In genomic region chr4:126256131-126256791, GRCm38 (mm10) we compare ENCODE assay signal across 1 mouse cellular context.
TF ChIP-seq lines count a peak whose summit lies in the region.

Gene Map7d1 (minus strand): TSS chr4:126256343.

TF ChIP-seq in CH12.LX, 34 proteins besides CTCF, POLR2A, EP300 and RAD21 (continued from another document):
- 0 out of 2 replicates have a peak, but pooled peaks have one; percentile 7 for TF ChIP-seq IRF4 (IDR thresholded peaks at IDR 0.05; ENCODE audit: low read depth, low read length)
- TF ChIP-seq NRF1 (IDR thresholded peaks at IDR 0.05; ENCODE audit: low read depth, low read length), result peak; percentile 42; the same call in 1 of the 2 replicates
- no peak for TF ChIP-seq ZNF384 (IDR thresholded peaks at IDR 0.05; ENCODE audit: low read depth, low read length)
- no peak; the same call in 1 of the 2 replicates for TF ChIP-seq HCFC1 (IDR thresholded peaks at IDR 0.05; ENCODE audit: low read depth, low read length)
- no peak for TF ChIP-seq KAT2A (IDR thresholded peaks at IDR 0.05; ENCODE audit: insufficient replicate concordance, low read length)
- TF ChIP-seq NELFE (IDR thresholded peaks at IDR 0.05; ENCODE audit: low read depth, low read length), result peak; percentile 79
- TF ChIP-seq TCF12 (IDR thresholded peaks at IDR 0.05; ENCODE audit: low read depth, low read length), result peak; percentile 79
- peak; percentile 88 for TF ChIP-seq TBP (conservative IDR thresholded peaks at IDR 0.05; ENCODE audit: low read depth, low read length)
- TF ChIP-seq SIN3A (IDR thresholded peaks at IDR 0.05; ENCODE audit: low read length), result no peak; the same call in none of the 2 replicates
- TF ChIP-seq ZKSCAN1 (IDR thresholded peaks at IDR 0.05; ENCODE audit: borderline replicate concordance, low read depth, low read length), result no peak
- TF ChIP-seq ELF1 (IDR thresholded peaks at IDR 0.05; ENCODE audit: low read depth, low read length), result peak; percentile 23; the same call in 1 of the 2 replicates
- TF ChIP-seq MYC (IDR thresholded peaks at IDR 0.05; ENCODE audit: low read depth, low read length), result no peak
- TF ChIP-seq BHLHE40 (IDR thresholded peaks at IDR 0.05; ENCODE audit: low read depth, low read length), result peak; percentile 49; the same call in 1 of the 2 replicates
- TF ChIP-seq POLR2AphosphoS2 (IDR thresholded peaks at IDR 0.05; ENCODE audit: low read depth, low read length), result peak; percentile 43; the same call in 1 of the 2 replicates
- peak; percentile 32; the same call in 1 of the 2 replicates for TF ChIP-seq MAZ (IDR thresholded peaks at IDR 0.05; ENCODE audit: low read depth, low read length)
- TF ChIP-seq CHD1 (IDR thresholded peaks at IDR 0.05; ENCODE audit: low read depth, low read length), result peak; percentile 99
- TF ChIP-seq USF1 (IDR thresholded peaks at IDR 0.05; ENCODE audit: low read depth, low read length), result no peak
- peak; percentile 93 for TF ChIP-seq UBTF (IDR thresholded peaks at IDR 0.05; ENCODE audit: low read depth, low read length)
